Mouse (Mus musculus): ENCODE measurements at regions not wholly inside any gene's neighbourhood (a gene's known extent, or its start where the extent isn't known, plus 50 kb on each side); places are given as distances from the start of the nearest gene placed in this dataset.

GRCm38 (mm10) chr2:159032147-159032546, 237.5 kb downstream of the Dhx35 start:
- DNase-seq = no peak

- no peak for DNase-seq
Measured at GRCm38 (mm10) chr2:159039916-159040315, 245.3 kb downstream of the Dhx35 start.

GRCm38 (mm10) chr2:159053534-159053933, 258.9 kb downstream of the Dhx35 start:
- peak; percentile 56 for DNase-seq

- peak; percentile 76 for DNase-seq
Measured at GRCm38 (mm10) chr2:159053936-159054335, 259.3 kb downstream of the Dhx35 start.

GRCm38 (mm10) chr2:159054451-159054850, 259.8 kb downstream of the Dhx35 start:
- no peak for DNase-seq

GRCm38 (mm10) chr2:159055780-159056179, 261.2 kb downstream of the Dhx35 start:
- DNase-seq = no peak

GRCm38 (mm10) chr2:159056960-159057359, 262.4 kb downstream of the Dhx35 start:
- no peak for DNase-seq

- DNase-seq = peak; percentile 4
Measured at GRCm38 (mm10) chr2:159057506-159057905, 262.9 kb downstream of the Dhx35 start.

- peak; percentile 63 for DNase-seq
Measured at GRCm38 (mm10) chr2:159062266-159062665, 267.7 kb downstream of the Dhx35 start.

GRCm38 (mm10) chr2:159062666-159063065, 268.1 kb downstream of the Dhx35 start:
- no peak for DNase-seq

GRCm38 (mm10) chr2:159064403-159064970, 269.9 kb downstream of the Dhx35 start:
- DNase-seq = no peak

- DNase-seq = no peak
Measured at GRCm38 (mm10) chr2:159067506-159067905, 272.9 kb downstream of the Dhx35 start.

- DNase-seq = peak; percentile 18
Measured at GRCm38 (mm10) chr2:159068303-159069020, 273.9 kb downstream of the Dhx35 start.

- DNase-seq = no peak
Measured at GRCm38 (mm10) chr2:159069180-159069579, 274.6 kb downstream of the Dhx35 start.

- no peak for DNase-seq
Measured at GRCm38 (mm10) chr2:159072997-159073690, 278.5 kb downstream of the Dhx35 start.

- no peak for DNase-seq
Measured at GRCm38 (mm10) chr2:159079836-159080235, 285.2 kb downstream of the Dhx35 start.

GRCm38 (mm10) chr2:159080784-159081544, 286.4 kb downstream of the Dhx35 start:
- no peak for DNase-seq

GRCm38 (mm10) chr2:159086836-159087235, 292.2 kb downstream of the Dhx35 start:
- DNase-seq = no peak

GRCm38 (mm10) chr2:159088196-159088595, 293.6 kb downstream of the Dhx35 start:
- DNase-seq = no peak

GRCm38 (mm10) chr2:159096667-159097066, 302.1 kb downstream of the Dhx35 start:
- DNase-seq = peak; percentile 78

- DNase-seq = peak; percentile 27
Measured at GRCm38 (mm10) chr2:159134042-159134441, 339.4 kb downstream of the Dhx35 start.

- no peak for DNase-seq
Measured at GRCm38 (mm10) chr2:159138603-159139002, 344.0 kb downstream of the Dhx35 start.

GRCm38 (mm10) chr2:159145980-159146379, 351.4 kb downstream of the Dhx35 start:
- no peak for DNase-seq
